Mouse (Mus musculus) brain, embryonic 14.5 days (tissue): Measurements from ENCODE around the gene Ackr1.

Experiments used
- CTCF ChIP-seq: fragments of 200-500 bp; IDR thresholded peaks from 2 replicates; pipeline ENCODE4 v1.5.1; 2012; ENCODE audit warnings: inconsistent platforms, mild to moderate bottlenecking, moderate library complexity, borderline replicate concordance; ENCODE audit not compliant: insufficient read depth, insufficient read length; ENCODE audit errors: extremely low read depth
- POLR2A ChIP-seq: fragments of 200-500 bp; IDR thresholded peaks from 2 replicates; pipeline ENCODE4 v1.6.1; 2012; ENCODE audit warnings: mild to moderate bottlenecking, inconsistent platforms, borderline replicate concordance; ENCODE audit not compliant: poor library complexity, insufficient read depth, insufficient read length, severe bottlenecking; ENCODE audit errors: extremely low read depth

DNA sequence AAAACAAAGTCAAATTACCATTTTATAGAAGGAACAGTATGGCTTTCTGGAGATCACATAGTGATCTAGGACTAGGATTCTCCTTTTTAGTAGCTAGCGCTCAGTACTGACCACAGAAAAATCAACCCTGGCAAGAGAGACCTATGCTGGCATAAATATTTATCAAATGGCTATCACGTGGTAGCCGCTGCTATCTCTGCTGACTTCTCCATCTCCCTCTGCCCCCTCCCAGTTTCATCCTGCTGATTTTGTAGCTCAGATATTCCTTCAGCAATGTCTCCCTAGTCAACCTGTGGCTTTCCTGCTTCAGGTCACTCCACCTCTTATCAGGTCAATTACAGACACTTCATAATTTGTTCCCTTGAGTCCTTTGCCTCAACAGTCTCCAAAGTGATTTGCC is 17.8 kb downstream of the Ackr1 start:
- TF ChIP-seq CTCF, result no peak
- no peak for TF ChIP-seq POLR2A
